Mouse (Mus musculus): ENCODE data around the gene Foxo1. TPM values are rescaled to one million over a fixed set of nuclear protein-coding genes. Genes with fewer than 3 reads are reported as not detected.
A peak's percentile ranks its signal among the peaks of the same experiment; 100 is the strongest.

Foxo1 gene
- polyA plus RNA-seq, 1 experiment from 2014 or later: 3.5 TPM

- H3K27ac ChIP-seq (ENCODE audit: low read depth): no peak overlapping the region
- H3K9ac ChIP-seq (replicated peaks): no peak overlapping the region
- no peak overlapping the region for H3K4me3 ChIP-seq (ENCODE audit: low read depth, low read length)
- DNase-seq (no peak), ATAC-seq (no peak)
- H3K4me2 ChIP-seq (ENCODE audit: low read depth, low read length): no peak overlapping the region
- H3K9me3 ChIP-seq (ENCODE audit: low read length): no peaks in the 10 kb centered on the region
- H3K36me3 ChIP-seq (replicated peaks; ENCODE audit: insufficient read depth, low read length): no peaks in the 10 kb centered on the region
- peaks cover 13% of the 10 kb centered on the region for H3K4me1 ChIP-seq (ENCODE audit: insufficient read depth)
- WGBS (ENCODE audit: insufficient replicate concordance): 60% methylated on average over 10 of the region's 10 CpGs
- H3K27me3 ChIP-seq (ENCODE audit: insufficient read depth, low read length): no peaks in the 10 kb centered on the region
- TF ChIP-seq EP300 (IDR thresholded peaks at IDR 0.05; ENCODE audit: low read depth): no peak
- no peak for TF ChIP-seq CTCF (IDR thresholded peaks at IDR 0.05; ENCODE audit: low read depth)
Measured at GRCm38 (mm10) chr3:52393171-52393570, 125.0 kb downstream of the Foxo1 start.

GRCm38 (mm10) chr3:52396121-52396731, 128.1 kb downstream of the Foxo1 start:
- 68% methylated on average over 13 of the region's 13 CpGs for WGBS (ENCODE audit: insufficient replicate concordance)
- H3K9ac ChIP-seq (replicated peaks): no peak overlapping the region
- peak overlapping the region; percentile 81 for H3K27ac ChIP-seq (ENCODE audit: low read depth)
- peaks cover 30% of the 10 kb centered on the region for H3K4me1 ChIP-seq (ENCODE audit: insufficient read depth)
- no peaks in the 10 kb centered on the region for H3K36me3 ChIP-seq (replicated peaks; ENCODE audit: insufficient read depth, low read length)
- H3K9me3 ChIP-seq (ENCODE audit: low read length): no peaks in the 10 kb centered on the region
- H3K4me2 ChIP-seq (ENCODE audit: low read depth, low read length): no peak overlapping the region
- ATAC-seq: peak; percentile 28
- H3K27me3 ChIP-seq (ENCODE audit: insufficient read depth, low read length): no peaks in the 10 kb centered on the region
- DNase-seq: peak; percentile 28
- H3K4me3 ChIP-seq (ENCODE audit: low read depth, low read length): no peak overlapping the region
- TF ChIP-seq CTCF (IDR thresholded peaks at IDR 0.05; ENCODE audit: low read depth) (no peak), EP300 (IDR thresholded peaks at IDR 0.05; ENCODE audit: low read depth) (no peak)

- Histone ChIP-seq H3K27me3 (ENCODE audit: insufficient read depth, low read length) (0 out of 2 replicates have a peak, but pooled peaks cover 3% of the 10 kb centered on the region), H3K4me3 (ENCODE audit: low read depth, low read length) (no peak overlapping the region), H3K9ac (replicated peaks) (no peak overlapping the region), H3K9me3 (ENCODE audit: low read length) (no peaks in the 10 kb centered on the region), H3K36me3 (replicated peaks; ENCODE audit: insufficient read depth, low read length) (no peaks in the 10 kb centered on the region), H3K4me2 (ENCODE audit: low read depth, low read length) (peak overlapping the region; percentile 30), H3K4me1 (ENCODE audit: insufficient read depth) (peaks cover 36% of the 10 kb centered on the region), H3K27ac (ENCODE audit: low read depth) (peak overlapping the region; percentile 81)
- ATAC-seq: peak; percentile 47
- peak; percentile 40 for DNase-seq
- 66% methylated on average over 10 of the region's 10 CpGs for WGBS (ENCODE audit: insufficient replicate concordance)
- TF ChIP-seq EP300 (IDR thresholded peaks at IDR 0.05; ENCODE audit: low read depth) (no peak), CTCF (IDR thresholded peaks at IDR 0.05; ENCODE audit: low read depth) (no peak)
Measured at GRCm38 (mm10) chr3:52396951-52397615, 128.9 kb downstream of the Foxo1 start.

GRCm38 (mm10) chr3:52397961-52398360, 129.8 kb downstream of the Foxo1 start:
- DNase-seq: no peak
- Histone ChIP-seq H3K27me3 (ENCODE audit: insufficient read depth, low read length) (0 out of 2 replicates have a peak, but pooled peaks cover 3% of the 10 kb centered on the region), H3K36me3 (replicated peaks; ENCODE audit: insufficient read depth, low read length) (no peaks in the 10 kb centered on the region), H3K9ac (replicated peaks) (no peak overlapping the region), H3K27ac (ENCODE audit: low read depth) (peak overlapping the region; percentile 50), H3K4me2 (ENCODE audit: low read depth, low read length) (no peak overlapping the region), H3K4me3 (ENCODE audit: low read depth, low read length) (no peak overlapping the region), H3K9me3 (ENCODE audit: low read length) (no peaks in the 10 kb centered on the region), H3K4me1 (ENCODE audit: insufficient read depth) (peaks cover 36% of the 10 kb centered on the region)
- TF ChIP-seq CTCF (IDR thresholded peaks at IDR 0.05; ENCODE audit: low read depth): no peak
- no peak for TF ChIP-seq EP300 (IDR thresholded peaks at IDR 0.05; ENCODE audit: low read depth)
- no peak for ATAC-seq
- 65% methylated on average over 8 of the region's 8 CpGs for WGBS (ENCODE audit: insufficient replicate concordance)

DNA sequence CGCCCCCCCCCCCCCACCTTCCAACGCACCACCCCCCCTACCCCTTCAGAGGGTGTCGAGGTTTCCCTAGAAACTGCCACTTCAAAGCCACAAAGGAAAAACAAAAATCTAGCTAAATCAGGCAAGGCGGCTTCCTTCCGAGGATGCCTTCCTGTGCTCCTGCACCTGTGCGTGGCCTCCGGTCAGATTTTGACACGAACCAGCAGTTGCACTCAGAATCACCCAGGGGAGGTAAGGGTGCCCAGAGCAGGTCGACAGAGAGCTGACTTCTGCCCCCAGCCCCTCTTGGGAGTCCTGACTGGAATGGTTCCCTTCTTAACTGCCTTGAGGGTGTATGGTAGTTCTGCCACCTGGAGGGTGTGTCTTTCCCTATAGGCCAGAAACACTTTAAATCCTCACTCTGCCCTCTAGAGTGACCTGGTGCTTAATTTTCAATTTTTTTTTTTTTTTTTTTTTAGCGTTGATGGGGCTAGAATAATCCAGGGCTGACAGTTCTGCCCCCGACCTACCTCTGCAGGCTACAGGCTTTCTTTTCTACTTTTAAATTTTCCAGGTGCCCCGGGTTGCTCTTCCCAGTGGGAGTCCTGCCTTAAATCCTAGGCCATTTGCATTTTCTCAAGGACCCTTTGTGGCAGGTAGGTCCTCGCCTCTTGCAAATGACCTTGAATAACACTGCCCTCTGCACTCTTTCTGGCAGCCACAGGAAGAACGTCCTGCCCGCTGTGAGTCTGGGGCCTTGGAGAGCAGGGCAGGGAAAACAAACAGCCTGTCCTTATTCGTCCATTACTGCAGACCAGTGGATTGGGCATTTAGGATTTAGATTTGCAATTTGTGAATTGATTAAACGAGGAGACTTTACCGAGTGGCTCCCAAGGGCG, 132.4 kb downstream of the Foxo1 start:
- Histone ChIP-seq H3K4me2 (ENCODE audit: low read depth, low read length) (peak overlapping the region; percentile 56), H3K4me1 (ENCODE audit: insufficient read depth) (peaks cover 36% of the 10 kb centered on the region), H3K9ac (replicated peaks) (peak overlapping the region; percentile 44; the same call in 1 of the 2 replicates), H3K27me3 (ENCODE audit: insufficient read depth, low read length) (0 out of 2 replicates have a peak, but pooled peaks cover 3% of the 10 kb centered on the region), H3K4me3 (ENCODE audit: low read depth, low read length) (no peak overlapping the region), H3K36me3 (replicated peaks; ENCODE audit: insufficient read depth, low read length) (no peaks in the 10 kb centered on the region), H3K9me3 (ENCODE audit: low read length) (no peaks in the 10 kb centered on the region), H3K27ac (ENCODE audit: low read depth) (peak overlapping the region; percentile 62)
- ATAC-seq (no peak), DNase-seq (peak; percentile 28)
- 13% methylated on average over 19 of the region's 19 CpGs for WGBS (ENCODE audit: insufficient replicate concordance)
- TF ChIP-seq CTCF (IDR thresholded peaks at IDR 0.05; ENCODE audit: low read depth) (peak; percentile 24; the same call in 1 of the 2 replicates), EP300 (IDR thresholded peaks at IDR 0.05; ENCODE audit: low read depth) (no peak)

Measured in liver, postnatal 0 days (tissue).